Mouse (Mus musculus): ENCODE data around the gene Arhgap40.

Gene Arhgap40

GRCm38 (mm10) chr2:158550067-158550466 lies 37.5 kb downstream of the Arhgap40 start:
- peak; percentile 79 for DNase-seq (ENCODE audit: low spot score)

GRCm38 (mm10) chr2:158554366-158554765 lies 41.8 kb downstream of the Arhgap40 start:
- no peak for DNase-seq (ENCODE audit: low spot score)

- DNase-seq (ENCODE audit: low spot score) = peak; percentile 63
These were observed 42.7 kb downstream of the Arhgap40 start for GRCm38 (mm10) chr2:158555252-158555651.

- DNase-seq (ENCODE audit: low spot score) = no peak
These were observed 43.2 kb downstream of the Arhgap40 start for GRCm38 (mm10) chr2:158555812-158556211.

DNA sequence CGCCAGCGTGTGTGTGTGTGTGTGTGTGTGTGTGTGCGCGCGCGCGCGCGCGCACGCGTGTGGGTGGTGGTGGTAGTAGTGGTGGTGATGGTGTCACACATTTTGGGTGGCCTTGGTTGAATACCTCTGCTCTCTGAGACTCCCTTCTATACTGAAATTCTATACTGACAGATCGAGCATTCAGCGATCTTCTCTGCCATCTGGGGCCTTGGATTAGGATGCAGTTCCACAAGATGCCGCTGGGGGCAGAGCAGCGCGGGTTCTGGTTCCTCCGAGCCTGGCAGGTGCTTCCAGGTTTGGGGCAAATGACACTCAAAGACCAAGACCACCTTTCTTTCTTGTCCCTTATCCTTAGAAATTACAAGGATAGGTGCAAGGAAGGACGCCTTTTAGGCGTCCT lies 43.6 kb downstream of the Arhgap40 start:
- DNase-seq (ENCODE audit: low spot score) = peak; percentile 73

DNA sequence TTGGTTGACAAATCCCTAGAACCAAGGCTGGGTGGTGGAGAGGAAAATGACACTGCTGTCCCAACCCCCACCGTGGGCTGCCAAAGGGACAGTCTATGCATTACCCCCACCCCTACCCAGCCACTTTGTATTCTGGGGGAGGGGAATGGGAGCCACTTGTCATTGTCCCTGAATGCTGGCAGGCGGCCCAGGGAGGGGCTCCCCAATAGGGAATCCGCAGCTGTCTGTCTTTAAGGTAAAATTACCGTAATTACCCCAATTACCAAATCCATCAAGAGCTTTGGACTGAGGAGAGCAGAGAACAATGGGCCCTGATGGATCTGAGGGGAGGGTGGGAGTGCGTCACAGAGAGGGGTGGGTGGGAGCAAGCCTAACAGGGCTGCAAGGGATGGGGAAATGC lies 44.2 kb downstream of the Arhgap40 start:
- no peak for DNase-seq (ENCODE audit: low spot score)

DNA sequence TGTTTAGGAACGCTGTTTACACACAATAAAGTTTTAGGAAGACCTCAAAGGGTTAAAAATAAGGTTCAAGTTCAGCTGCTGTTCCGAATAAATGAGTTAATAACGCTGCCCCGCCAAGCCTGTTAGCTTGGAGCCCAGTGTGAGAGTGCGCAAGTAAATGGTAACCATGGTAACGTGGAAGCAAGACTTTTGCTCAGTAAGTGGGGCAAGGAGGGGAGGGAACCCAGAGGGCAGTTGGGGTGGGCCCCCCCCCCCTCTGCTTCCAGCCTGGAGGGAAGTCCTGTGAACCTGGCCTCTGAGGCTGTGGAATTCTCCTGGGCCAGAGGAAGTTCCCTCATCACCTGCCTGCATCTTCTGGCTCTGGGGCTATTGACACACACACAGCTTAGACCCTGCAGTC lies 47.3 kb downstream of the Arhgap40 start:
- no peak for DNase-seq (ENCODE audit: low spot score)

GRCm38 (mm10) chr2:158560801-158561200 lies 48.2 kb downstream of the Arhgap40 start:
- DNase-seq (ENCODE audit: low spot score) = no peak

GRCm38 (mm10) chr2:158561371-158562144 lies 49.0 kb downstream of the Arhgap40 start:
- DNase-seq (ENCODE audit: low spot score) = no peak

GRCm38 (mm10) chr2:158570421-158571081 lies 58.0 kb downstream of the Arhgap40 start:
- peak; percentile 67 for DNase-seq (ENCODE audit: low spot score)

DNA sequence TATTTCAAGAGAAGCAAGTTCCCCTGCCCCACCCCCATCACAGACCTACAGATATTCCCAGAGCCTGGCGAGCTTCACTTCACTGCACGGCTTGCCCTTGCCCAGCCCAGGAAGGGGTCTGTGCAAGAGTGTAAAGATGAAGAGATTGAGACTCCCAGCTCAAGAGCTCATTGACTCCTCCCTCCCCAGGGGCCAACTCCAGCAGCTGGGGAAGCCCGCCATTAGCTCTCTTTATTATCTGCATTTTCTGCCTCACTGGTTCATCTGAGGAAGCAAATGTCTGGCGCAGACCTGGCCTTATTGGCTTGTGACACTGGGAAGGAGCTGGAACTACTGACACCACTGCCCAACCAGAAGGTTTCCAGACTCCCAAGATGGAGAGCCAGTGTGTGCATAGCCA lies 67.4 kb downstream of the Arhgap40 start:
- no peak for DNase-seq (ENCODE audit: low spot score)

DNA sequence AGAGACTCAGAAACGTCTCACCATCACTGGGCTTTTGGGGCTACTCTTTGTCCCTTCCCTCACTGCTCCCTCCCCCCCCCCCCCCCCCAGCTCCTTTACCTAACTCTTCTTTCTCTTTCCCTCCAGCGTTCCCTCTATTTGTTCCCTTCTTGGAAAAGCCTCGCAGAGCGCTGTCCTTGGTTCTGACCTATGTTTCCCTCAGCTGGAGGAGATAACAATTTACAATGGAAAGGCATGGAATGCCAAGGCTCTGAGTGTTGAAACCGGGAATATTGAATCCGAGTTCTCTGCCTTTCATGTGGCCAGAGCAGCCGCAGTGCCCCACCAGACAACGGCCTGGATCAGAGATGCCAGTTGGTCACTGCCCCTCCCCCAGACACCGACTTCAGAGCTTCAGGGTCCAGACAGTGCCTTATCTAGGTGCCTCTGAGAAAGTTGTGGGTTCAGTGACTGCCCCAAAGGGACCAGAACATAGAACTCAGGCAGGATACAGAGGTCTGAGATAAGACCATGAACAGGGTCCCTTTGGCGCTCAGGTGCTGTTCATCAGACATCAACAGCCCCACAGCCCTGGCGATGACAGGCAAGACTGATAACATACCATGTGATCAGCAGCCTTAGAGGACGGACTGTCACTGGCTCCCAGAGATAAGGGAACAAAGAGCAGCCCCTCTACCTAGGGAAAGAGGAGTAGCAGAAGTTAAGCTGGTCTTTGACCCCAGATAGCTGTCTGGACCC lies 72.2 kb downstream of the Arhgap40 start:
- DNase-seq (ENCODE audit: low spot score) = peak; percentile 34

DNA sequence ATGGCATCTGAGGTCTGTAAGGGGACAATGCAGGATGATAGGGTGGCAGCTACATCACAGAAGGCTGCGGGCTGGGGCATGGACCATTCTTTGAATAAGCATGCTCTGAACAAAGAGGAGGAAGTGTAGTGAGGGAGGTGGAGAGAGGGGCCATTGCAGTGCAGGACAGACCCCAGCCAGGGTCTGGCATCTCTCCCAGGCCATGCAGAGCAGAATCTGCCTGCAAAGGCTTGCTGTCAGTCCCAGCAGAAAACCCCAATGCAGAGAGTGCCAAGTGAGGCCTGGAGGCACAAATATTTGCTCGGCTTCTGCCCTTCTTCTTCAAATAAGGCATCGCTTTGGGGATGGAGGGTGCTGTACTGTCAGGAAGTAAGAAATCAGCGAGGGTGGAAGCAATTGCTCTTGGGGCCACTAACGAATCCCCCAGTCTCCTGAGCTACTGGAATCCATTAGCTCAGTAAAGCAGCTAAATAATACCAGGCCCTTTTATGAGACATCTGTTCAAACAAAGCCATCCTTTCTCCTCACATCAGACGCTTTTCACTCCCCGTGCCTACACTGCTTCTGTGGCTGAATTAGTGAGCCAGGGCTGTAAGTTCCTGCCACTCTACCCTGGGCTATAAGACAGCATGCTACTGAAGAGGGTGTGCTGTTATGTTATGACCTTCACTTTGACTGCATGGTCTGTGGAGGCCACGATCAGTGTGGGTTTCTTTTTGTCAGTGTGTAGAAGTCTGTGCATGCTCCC lies 76.1 kb downstream of the Arhgap40 start:
- DNase-seq (ENCODE audit: low spot score) = no peak

- DNase-seq (ENCODE audit: low spot score) = no peak
These were observed 77.9 kb downstream of the Arhgap40 start for GRCm38 (mm10) chr2:158590495-158590894.

DNA sequence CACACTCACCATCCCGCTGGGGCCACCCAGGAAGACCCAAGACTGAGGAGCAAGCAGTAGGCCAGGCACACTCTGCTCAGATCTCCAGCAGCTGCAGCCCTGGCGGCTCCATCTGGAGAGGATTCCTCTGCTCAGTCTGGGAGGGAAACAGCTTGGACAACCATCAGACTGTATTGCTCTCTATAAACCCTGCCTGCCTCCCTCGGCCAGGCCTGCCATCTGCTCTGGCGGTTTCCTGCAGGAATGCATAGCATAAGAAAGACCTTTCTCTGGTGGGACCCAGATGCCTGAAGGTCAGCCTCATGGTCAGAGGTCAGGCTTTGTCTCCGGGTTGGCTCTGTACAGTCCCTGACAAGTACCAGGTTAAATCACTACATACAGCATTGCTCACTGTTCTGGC lies 78.7 kb downstream of the Arhgap40 start:
- DNase-seq (ENCODE audit: low spot score) = no peak

GRCm38 (mm10) chr2:158593371-158593770 lies 80.8 kb downstream of the Arhgap40 start:
- DNase-seq (ENCODE audit: low spot score) = no peak

GRCm38 (mm10) chr2:158595103-158595502 lies 82.5 kb downstream of the Arhgap40 start:
- no peak for DNase-seq (ENCODE audit: low spot score)

GRCm38 (mm10) chr2:158595577-158595976 lies 83.0 kb downstream of the Arhgap40 start:
- no peak for DNase-seq (ENCODE audit: low spot score)

GRCm38 (mm10) chr2:158596803-158597202 lies 84.2 kb downstream of the Arhgap40 start:
- no peak for DNase-seq (ENCODE audit: low spot score)

All from urinary bladder, postnatal 14 days (tissue).